Mouse (Mus musculus) kidney, postnatal 4 days (tissue): Measurements from ENCODE around the gene Znhit6.

ENCODE experiments used
- DNase-seq, 2 experiments: peaks; one replicate each; pipeline ENCODE4 v3.0.0; 2021; ENCODE audit warnings: mixed read lengths in 2 of 2

Znhit6 gene

GRCm38 (mm10) chr3:145608320-145608719, 32.3 kb downstream of the Znhit6 start:
- DNase-seq: no peak

- peak; percentile 41 to 61 for DNase-seq
These were observed 36.7 kb downstream of the Znhit6 start for GRCm38 (mm10) chr3:145612662-145613061.

GRCm38 (mm10) chr3:145613234-145613633, 37.2 kb downstream of the Znhit6 start:
- DNase-seq: peak in 1 of 2 experiments; percentile 35

- peak; percentile 68 to 78 for DNase-seq
These were observed 38.5 kb downstream of the Znhit6 start for GRCm38 (mm10) chr3:145614362-145615115.

GRCm38 (mm10) chr3:145618299-145618698, 42.3 kb downstream of the Znhit6 start:
- DNase-seq: no peak

- DNase-seq: no peak
These were observed 43.8 kb downstream of the Znhit6 start for GRCm38 (mm10) chr3:145619621-145620365.

- DNase-seq: no peak
These were observed 45.2 kb downstream of the Znhit6 start for GRCm38 (mm10) chr3:145621209-145621608.

- DNase-seq: no peak
These were observed 47.0 kb downstream of the Znhit6 start for GRCm38 (mm10) chr3:145623047-145623446.

- no peak for DNase-seq
These were observed 48.8 kb downstream of the Znhit6 start for GRCm38 (mm10) chr3:145624786-145625185.

- DNase-seq: no peak
These were observed 49.5 kb downstream of the Znhit6 start for GRCm38 (mm10) chr3:145625546-145625945.

- DNase-seq: no peak
These were observed 50.1 kb downstream of the Znhit6 start for GRCm38 (mm10) chr3:145626063-145626462.

- peak; percentile 65 to 72 for DNase-seq
These were observed 51.8 kb downstream of the Znhit6 start for GRCm38 (mm10) chr3:145627830-145628229.

GRCm38 (mm10) chr3:145628643-145629042, 52.6 kb downstream of the Znhit6 start:
- DNase-seq: no peak

- DNase-seq: peak; percentile 37 to 64
These were observed 56.9 kb downstream of the Znhit6 start for GRCm38 (mm10) chr3:145632888-145633287.

- DNase-seq: peak; percentile 44 to 69
These were observed 58.2 kb downstream of the Znhit6 start for GRCm38 (mm10) chr3:145634002-145634710.

- no peak for DNase-seq
These were observed 64.2 kb downstream of the Znhit6 start for GRCm38 (mm10) chr3:145640170-145640569.

- no peak for DNase-seq
These were observed 64.6 kb downstream of the Znhit6 start for GRCm38 (mm10) chr3:145640583-145640982.

GRCm38 (mm10) chr3:145641036-145641685, 65.2 kb downstream of the Znhit6 start:
- DNase-seq: no peak

- no peak for DNase-seq
These were observed 65.9 kb downstream of the Znhit6 start for GRCm38 (mm10) chr3:145641878-145642277.

- DNase-seq: peak in 1 of 2 experiments; percentile 15
These were observed 66.9 kb downstream of the Znhit6 start for GRCm38 (mm10) chr3:145642861-145643260.

- no peak for DNase-seq
These were observed 69.5 kb downstream of the Znhit6 start for GRCm38 (mm10) chr3:145645463-145645862.

GRCm38 (mm10) chr3:145646009-145646408, 70.0 kb downstream of the Znhit6 start:
- no peak for DNase-seq

GRCm38 (mm10) chr3:145646666-145647065, 70.7 kb downstream of the Znhit6 start:
- no peak for DNase-seq
